Mouse (Mus musculus) G1E (cell line): ENCODE results near the gene Fgd5.

Experiments used
- CTCF ChIP-seq: IDR thresholded peaks from 2 replicates; pipeline ENCODE4 v1.5.1; 2012; ENCODE audit warnings: low read depth, low read length, inconsistent platforms, mixed read lengths
- GATA1 ChIP-seq: IDR thresholded peaks from 2 replicates; pipeline ENCODE4 v1.6.1; 2012; ENCODE audit warnings: borderline replicate concordance, low read length, inconsistent platforms, mixed read lengths
- GATA2 ChIP-seq: IDR thresholded peaks from 2 replicates; pipeline ENCODE4 v1.6.1; 2012; ENCODE audit warnings: low read depth, low read length, inconsistent platforms, borderline replicate concordance

GRCm38 (mm10) chr6:92030646-92031045 is 52.0 kb downstream of the Fgd5 start:
- TF ChIP-seq CTCF (no peak), GATA1 (no peak), GATA2 (no peak)
